Mouse (Mus musculus): ENCODE results near the gene Ugt1a6a. TPM values are rescaled to one million over a fixed set of nuclear protein-coding genes. Genes with fewer than 3 reads are reported as not detected.

The Ugt1a6a gene
- polyA plus RNA-seq, 1 experiment from 2014 or later = 10.6 TPM

- peaks cover 95% of the 10 kb centered on the region for H3K36me3 ChIP-seq (ENCODE audit: control insufficient read depth, insufficient read depth, low read length)
- no peak overlapping the region for H3K27ac ChIP-seq (replicated peaks; ENCODE audit: low read depth, low read length)
- no peak overlapping the region for H3K4me3 ChIP-seq (ENCODE audit: low read depth, low read length)
- H3K4me2 ChIP-seq (ENCODE audit: low read depth, low read length) = no peak overlapping the region
- no peaks in the 10 kb centered on the region for H3K9me3 ChIP-seq (ENCODE audit: control insufficient read depth, low read length)
- DNase-seq (ENCODE audit: low spot score) = no peak
- WGBS = 92% methylated on average over 5 of the region's 5 CpGs
- no peak for ATAC-seq (ENCODE audit: low read depth)
- no peak overlapping the region for H3K9ac ChIP-seq (ENCODE audit: low read depth, low read length)
- H3K4me1 ChIP-seq (ENCODE audit: control insufficient read depth, insufficient read depth, low read length) = no peaks in the 10 kb centered on the region
- H3K27me3 ChIP-seq (replicated peaks; ENCODE audit: control insufficient read depth, insufficient read depth, low read length) = no peaks in the 10 kb centered on the region
Observed at GRCm38 (mm10) chr1:88263778-88264177, 129.2 kb downstream of the Ugt1a6a start.

- Histone ChIP-seq H3K9ac (ENCODE audit: low read depth, low read length) (no peak overlapping the region), H3K4me2 (ENCODE audit: low read depth, low read length) (no peak overlapping the region), H3K27me3 (replicated peaks; ENCODE audit: control insufficient read depth, insufficient read depth, low read length) (no peaks in the 10 kb centered on the region), H3K36me3 (ENCODE audit: control insufficient read depth, insufficient read depth, low read length) (peaks cover 100% of the 10 kb centered on the region), H3K27ac (replicated peaks; ENCODE audit: low read depth, low read length) (no peak overlapping the region), H3K4me1 (ENCODE audit: control insufficient read depth, insufficient read depth, low read length) (no peaks in the 10 kb centered on the region), H3K9me3 (ENCODE audit: control insufficient read depth, low read length) (no peaks in the 10 kb centered on the region), H3K4me3 (ENCODE audit: low read depth, low read length) (no peak overlapping the region)
- no peak for DNase-seq (ENCODE audit: low spot score)
- 89% methylated on average over 7 of the region's 7 CpGs for WGBS
- ATAC-seq (ENCODE audit: low read depth) = no peak
Observed at GRCm38 (mm10) chr1:88264237-88264868, 129.7 kb downstream of the Ugt1a6a start.

GRCm38 (mm10) chr1:88264869-88265240, 130.2 kb downstream of the Ugt1a6a start:
- H3K9ac ChIP-seq (ENCODE audit: low read depth, low read length) = no peak overlapping the region
- no peaks in the 10 kb centered on the region for H3K9me3 ChIP-seq (ENCODE audit: control insufficient read depth, low read length)
- DNase-seq (ENCODE audit: low spot score) (no peak), ATAC-seq (ENCODE audit: low read depth) (no peak)
- H3K27ac ChIP-seq (replicated peaks; ENCODE audit: low read depth, low read length) = no peak overlapping the region
- no peak overlapping the region for H3K4me3 ChIP-seq (ENCODE audit: low read depth, low read length)
- WGBS = 79% methylated on average over 4 of the region's 4 CpGs
- H3K27me3 ChIP-seq (replicated peaks; ENCODE audit: control insufficient read depth, insufficient read depth, low read length) = no peaks in the 10 kb centered on the region
- peaks cover 100% of the 10 kb centered on the region for H3K36me3 ChIP-seq (ENCODE audit: control insufficient read depth, insufficient read depth, low read length)
- H3K4me1 ChIP-seq (ENCODE audit: control insufficient read depth, insufficient read depth, low read length) = no peaks in the 10 kb centered on the region
- H3K4me2 ChIP-seq (ENCODE audit: low read depth, low read length) = no peak overlapping the region

GRCm38 (mm10) chr1:88266123-88266522, 131.5 kb downstream of the Ugt1a6a start:
- Histone ChIP-seq H3K4me1 (ENCODE audit: control insufficient read depth, insufficient read depth, low read length) (no peaks in the 10 kb centered on the region), H3K36me3 (ENCODE audit: control insufficient read depth, insufficient read depth, low read length) (peaks cover 91% of the 10 kb centered on the region), H3K4me3 (ENCODE audit: low read depth, low read length) (no peak overlapping the region), H3K9ac (ENCODE audit: low read depth, low read length) (no peak overlapping the region), H3K9me3 (ENCODE audit: control insufficient read depth, low read length) (no peaks in the 10 kb centered on the region), H3K4me2 (ENCODE audit: low read depth, low read length) (no peak overlapping the region), H3K27ac (replicated peaks; ENCODE audit: low read depth, low read length) (no peak overlapping the region), H3K27me3 (replicated peaks; ENCODE audit: control insufficient read depth, insufficient read depth, low read length) (no peaks in the 10 kb centered on the region)
- 89% methylated on average over 13 of the region's 13 CpGs for WGBS
- ATAC-seq (ENCODE audit: low read depth) = no peak
- DNase-seq (ENCODE audit: low spot score) = no peak

- DNase-seq (ENCODE audit: low spot score) (no peak), ATAC-seq (ENCODE audit: low read depth) (no peak)
- H3K4me2 ChIP-seq (ENCODE audit: low read depth, low read length) = no peak overlapping the region
- no peaks in the 10 kb centered on the region for H3K27me3 ChIP-seq (replicated peaks; ENCODE audit: control insufficient read depth, insufficient read depth, low read length)
- H3K4me3 ChIP-seq (ENCODE audit: low read depth, low read length) = no peak overlapping the region
- H3K9me3 ChIP-seq (ENCODE audit: control insufficient read depth, low read length) = no peaks in the 10 kb centered on the region
- no peak overlapping the region for H3K27ac ChIP-seq (replicated peaks; ENCODE audit: low read depth, low read length)
- peaks cover 90% of the 10 kb centered on the region for H3K36me3 ChIP-seq (ENCODE audit: control insufficient read depth, insufficient read depth, low read length)
- no peak overlapping the region for H3K9ac ChIP-seq (ENCODE audit: low read depth, low read length)
- 90% methylated on average over 6 of the region's 6 CpGs for WGBS
- H3K4me1 ChIP-seq (ENCODE audit: control insufficient read depth, insufficient read depth, low read length) = no peaks in the 10 kb centered on the region
Observed at GRCm38 (mm10) chr1:88267489-88267888, 132.9 kb downstream of the Ugt1a6a start.

DNA sequence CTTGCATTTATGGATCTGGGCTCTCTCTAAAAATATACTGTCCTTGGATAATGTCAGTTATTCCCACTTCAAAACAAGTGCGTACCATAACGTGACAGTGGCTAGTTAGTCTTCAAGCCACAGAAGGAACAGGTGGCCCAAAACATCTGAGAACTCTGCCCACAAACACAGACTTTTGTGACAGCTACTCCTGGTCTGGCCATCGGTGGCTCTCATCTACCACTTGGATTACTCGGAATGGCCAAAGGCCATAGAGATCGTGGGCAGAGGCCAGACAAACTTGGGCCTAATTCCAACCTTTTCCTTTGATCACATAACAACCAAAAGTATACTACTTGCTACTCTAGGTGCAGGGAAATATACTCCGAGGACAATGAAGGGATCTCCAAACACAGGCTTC, 133.5 kb downstream of the Ugt1a6a start:
- no peaks in the 10 kb centered on the region for H3K4me1 ChIP-seq (ENCODE audit: control insufficient read depth, insufficient read depth, low read length)
- no peaks in the 10 kb centered on the region for H3K9me3 ChIP-seq (ENCODE audit: control insufficient read depth, low read length)
- H3K4me3 ChIP-seq (ENCODE audit: low read depth, low read length) = no peak overlapping the region
- DNase-seq (ENCODE audit: low spot score) (no peak), ATAC-seq (ENCODE audit: low read depth) (no peak)
- no peak overlapping the region for H3K4me2 ChIP-seq (ENCODE audit: low read depth, low read length)
- H3K36me3 ChIP-seq (ENCODE audit: control insufficient read depth, insufficient read depth, low read length) = peaks cover 90% of the 10 kb centered on the region
- WGBS = 87% methylated on average over 6 of the region's 6 CpGs
- H3K27me3 ChIP-seq (replicated peaks; ENCODE audit: control insufficient read depth, insufficient read depth, low read length) = no peaks in the 10 kb centered on the region
- H3K9ac ChIP-seq (ENCODE audit: low read depth, low read length) = no peak overlapping the region
- no peak overlapping the region for H3K27ac ChIP-seq (replicated peaks; ENCODE audit: low read depth, low read length)

Other genes with a start within 250 kb of the Ugt1a6a start
- 31.2 and 36.4 TPM in 2 replicates for gene Usp40, start 126.3 kb upstream of the Ugt1a6a start, polyA plus RNA-seq (2014; fragmentation: Nextera tagmentation; extraction: Ambion mirVana)
- not detected in 2 replicates for gene Ugt1a10, start 79.4 kb upstream of the Ugt1a6a start, polyA plus RNA-seq (2014; fragmentation: Nextera tagmentation; extraction: Ambion mirVana)
- gene Ugt1a9, start 64.0 kb upstream of the Ugt1a6a start, polyA plus RNA-seq (2014; fragmentation: Nextera tagmentation; extraction: Ambion mirVana) = not detected in 2 replicates
- not detected in 2 replicates for gene Ugt1a8, start 47.0 kb upstream of the Ugt1a6a start, polyA plus RNA-seq (2014; fragmentation: Nextera tagmentation; extraction: Ambion mirVana)
- gene Ugt1a7c, start 39.7 kb upstream of the Ugt1a6a start, polyA plus RNA-seq (2014; fragmentation: Nextera tagmentation; extraction: Ambion mirVana) = 2.4 and 3.9 TPM in 2 replicates
- 0.54 and 2.0 TPM in 2 replicates for gene Ugt1a6b, start 31.6 kb upstream of the Ugt1a6a start, polyA plus RNA-seq (2014; fragmentation: Nextera tagmentation; extraction: Ambion mirVana)
- gene Ugt1a5, start 31.2 kb downstream of the Ugt1a6a start, polyA plus RNA-seq (2014; fragmentation: Nextera tagmentation; extraction: Ambion mirVana) = not detected in 2 replicates
- 0.22 TPM in 1 of 2 replicates, not detected in the other for gene Ugt1a2, start 65.8 kb downstream of the Ugt1a6a start, polyA plus RNA-seq (2014; fragmentation: Nextera tagmentation; extraction: Ambion mirVana)
- 8.7 and 11.9 TPM in 2 replicates for gene Dnajb3, start 71.0 kb downstream of the Ugt1a6a start, polyA plus RNA-seq (2014; fragmentation: Nextera tagmentation; extraction: Ambion mirVana)
- 0.93 and 1.6 TPM in 2 replicates for gene Ugt1a1, start 77.2 kb downstream of the Ugt1a6a start, polyA plus RNA-seq (2014; fragmentation: Nextera tagmentation; extraction: Ambion mirVana)
- 1.7 and 2.2 TPM in 2 replicates for gene Mroh2a, start 92.2 kb downstream of the Ugt1a6a start, polyA plus RNA-seq (2014; fragmentation: Nextera tagmentation; extraction: Ambion mirVana)
- gene Hjurp, start 142.8 kb downstream of the Ugt1a6a start, polyA plus RNA-seq (2014; fragmentation: Nextera tagmentation; extraction: Ambion mirVana) = 110 and 137 TPM in 2 replicates
- 0.07 TPM in 1 of 2 replicates, not detected in the other for gene Trpm8, start 142.9 kb downstream of the Ugt1a6a start, polyA plus RNA-seq (2014; fragmentation: Nextera tagmentation; extraction: Ambion mirVana)